Mouse (Mus musculus): Measurements from ENCODE around the gene Aars. TPM values are rescaled to one million over a fixed set of nuclear protein-coding genes. Genes with fewer than 3 reads are reported as not detected.
"Not testable (repeated sequence)": the region's sequence is repeated elsewhere in the genome, so short reads cannot be mapped to it uniquely, and the experiment has no call there.

Gene Aars
- polyA plus RNA-seq, 1 experiment from 2014 or later, result 43.2 TPM

GRCm38 (mm10) chr8:111094719-111095302, 61.9 kb downstream of the Aars start:
- under 1% methylated on average over 56 of the region's 69 CpGs for WGBS
- H3K27ac ChIP-seq (ENCODE audit: low read length), result not testable (repeated sequence)
- ATAC-seq (ENCODE audit: insufficient number of reproducible peaks, insufficient read depth, low FRiP score, low read depth), result peak; percentile 59; the same call in 1 of the 2 replicates

More at GRCm38 (mm10) chr8:111094719-111095302, 61.9 kb downstream of the Aars start:
- Histone ChIP-seq H3K9ac (replicated peaks; ENCODE audit: low read depth, low read length) (peak overlapping the region; percentile 58; the same call in 1 of the 2 replicates), H3K4me3 (ENCODE audit: low read depth, low read length) (peak overlapping the region; percentile 57), H3K4me2 (replicated peaks; ENCODE audit: low read depth, low read length) (peak overlapping the region; percentile 63)
- H3K36me3 ChIP-seq (ENCODE audit: control insufficient read depth, insufficient read depth, low read length); H3K9me3 ChIP-seq (ENCODE audit: control insufficient read depth, low read depth, low read length); H3K27me3 ChIP-seq (ENCODE audit: control insufficient read depth, insufficient read depth, low read length); H3K4me1 ChIP-seq (ENCODE audit: control insufficient read depth, insufficient read depth, low read length): not testable (repeated sequence)

Small RNA genes within 50 kb of the gene (microRNA-seq; reads per million reads assigned to microRNA genes)
- gene Gm24103 (not detected), gene Mir3473d (not detected)

Other genes starting within 250 kb of the Aars start
- gene Il34, start 227.2 kb upstream of the Aars start, polyA plus RNA-seq (2014; fragmentation: Nextera tagmentation; extraction: Ambion mirVana), result 1.2 and 1.5 TPM in 2 replicates
- 61.5 and 67.4 TPM in 2 replicates for gene Cog4, start 186.5 kb upstream of the Aars start, polyA plus RNA-seq (2014; fragmentation: Nextera tagmentation; extraction: Ambion mirVana)
- 148 TPM in 2 replicates for gene Sf3b3, start 186.4 kb upstream of the Aars start, polyA plus RNA-seq (2014; fragmentation: Nextera tagmentation; extraction: Ambion mirVana)
- 8.2 and 9.0 TPM in 2 replicates for gene Fuk, start 130.7 kb upstream of the Aars start, polyA plus RNA-seq (2014; fragmentation: Nextera tagmentation; extraction: Ambion mirVana)
- gene St3gal2, start 113.2 kb upstream of the Aars start, polyA plus RNA-seq (2014; fragmentation: Nextera tagmentation; extraction: Ambion mirVana), result 11.0 and 11.6 TPM in 2 replicates
- 18.4 and 18.8 TPM in 2 replicates for gene Ddx19a, start 35.3 kb upstream of the Aars start, polyA plus RNA-seq (2014; fragmentation: Nextera tagmentation; extraction: Ambion mirVana)
- 6.2 and 7.7 TPM in 2 replicates for gene Ddx19b, start 1.4 kb upstream of the Aars start, polyA plus RNA-seq (2014; fragmentation: Nextera tagmentation; extraction: Ambion mirVana)
- 13.2 and 13.8 TPM in 2 replicates for gene Exosc6, start 23.2 kb downstream of the Aars start, polyA plus RNA-seq (2014; fragmentation: Nextera tagmentation; extraction: Ambion mirVana)
- gene Clec18a, start 59.3 kb downstream of the Aars start, polyA plus RNA-seq (2014; fragmentation: Nextera tagmentation; extraction: Ambion mirVana), result not detected in 2 replicates
- 7.5 and 8.6 TPM in 2 replicates for gene Pdpr, start 61.5 kb downstream of the Aars start, polyA plus RNA-seq (2014; fragmentation: Nextera tagmentation; extraction: Ambion mirVana)
- gene Glg1, start 226.1 kb downstream of the Aars start, polyA plus RNA-seq (2014; fragmentation: Nextera tagmentation; extraction: Ambion mirVana), result 89.4 and 97.6 TPM in 2 replicates